Comparison of ENCODE assay signal across 9 mouse cellular contexts in genomic region chr13:90359861-90360601, GRCm38 (mm10).
A peak's percentile ranks its signal among the peaks of the same experiment; 100 is the strongest.
DNase-seq lines count a peak whose midpoint lies in the region; ATAC-seq and TF ChIP-seq lines count a peak whose summit lies in the region.
"Had no signal": no experiment of that assay in that cellular context is flagged by ENCODE, and none has a peak within 500 bp of the region (broad histone marks: within the 10 kb centered on the region; RNA-seq: fewer than 3 reads in every experiment).

No protein-coding gene starts in this region.

- H3K9ac ChIP-seq in CH12.LX (ENCODE audit: insufficient read depth, low read depth), result no peak overlapping the region; the same call in 1 of the 2 replicates
- no peak overlapping the region for H3K9ac ChIP-seq in heart, embryonic 15.5 days
- H3K9ac ChIP-seq in forebrain, postnatal 0 days, result no peak overlapping the region
- H3K9ac ChIP-seq in forebrain, embryonic 11.5 days (ENCODE audit: low read length), result no peak overlapping the region

- no peak for TF ChIP-seq RAD21 in CH12.LX (IDR thresholded peaks at IDR 0.05; ENCODE audit: low read depth, low read length)

- WGBS in heart, embryonic 15.5 days, result 19% methylated on average over 10 of the region's 10 CpGs
- WGBS in lung, adult 2 months, result 25% methylated on average over 10 of the region's 10 CpGs
- 70% methylated on average over 10 of the region's 10 CpGs for WGBS in forebrain, postnatal 0 days
- 79% methylated on average over 10 of the region's 10 CpGs for WGBS in forebrain, embryonic 11.5 days

- no peak for TF ChIP-seq CTCF in CH12.LX (conservative IDR thresholded peaks at IDR 0.05 in 1 of 2, IDR thresholded peaks at IDR 0.05 in 1 of 2; ENCODE audit: low read depth in 2 of 2, low read length in 2 of 2)
- no peak for TF ChIP-seq CTCF in lung, adult 2 months (IDR thresholded peaks at IDR 0.05; ENCODE audit: insufficient read depth, low read length)
- TF ChIP-seq CTCF in forebrain, postnatal 0 days (IDR thresholded peaks at IDR 0.05; ENCODE audit: low read depth), result no peak

- DNase-seq in CH12.LX (ENCODE audit: extremely low read depth) (no peak), adipocyte (ENCODE audit: low spot score) (peak; percentile 91)
- DNase-seq in lung, adult 2 months, result peak; percentile 18
- DNase-seq in forebrain, postnatal 0 days, result no peak
- no peak for DNase-seq in forebrain, embryonic 11.5 days (ENCODE audit: low spot score)
- DNase-seq: cerebellum, adult 9-10 months; layer of hippocampus, postnatal 36 days had no signal

- no peak for TF ChIP-seq POLR2A in CH12.LX (IDR thresholded peaks at IDR 0.05; ENCODE audit: low read depth, low read length)
- TF ChIP-seq POLR2A in lung, adult 2 months (IDR thresholded peaks at IDR 0.05; ENCODE audit: borderline replicate concordance, extremely low read depth, low read depth, low read length), result no peak

- no peaks in the 10 kb centered on the region for H3K4me1 ChIP-seq in CH12.LX (ENCODE audit: control insufficient read depth in 1 of 2, insufficient read depth in 2 of 2)
- peaks cover 13% of the 10 kb centered on the region for H3K4me1 ChIP-seq in heart, embryonic 15.5 days (replicated peaks)
- no peaks in the 10 kb centered on the region for H3K4me1 ChIP-seq in lung, adult 2 months (ENCODE audit: control insufficient read depth, insufficient read depth, low read length)
- no peaks in the 10 kb centered on the region for H3K4me1 ChIP-seq in forebrain, postnatal 0 days (ENCODE audit: insufficient read depth)
- no peaks in the 10 kb centered on the region for H3K4me1 ChIP-seq in forebrain, embryonic 11.5 days (replicated peaks; ENCODE audit: control insufficient read depth, insufficient read depth, low read length)

- TF ChIP-seq EP300 in CH12.LX (IDR thresholded peaks at IDR 0.05; ENCODE audit: low read length), result no peak

- peak; percentile 72 for ATAC-seq in heart, embryonic 15.5 days (replicated peaks; ENCODE audit: insufficient number of reproducible peaks, insufficient read depth, low FRiP score, low read depth)
- no peak for ATAC-seq in frontal cortex, adult (ENCODE audit: low TSS enrichment)
- no peak for ATAC-seq in forebrain, postnatal 0 days
- no peak for ATAC-seq in forebrain, embryonic 11.5 days (replicated peaks; ENCODE audit: low FRiP score)

- H3K79me2 ChIP-seq in CH12.LX (replicated peaks; ENCODE audit: control insufficient read depth, extremely low read depth, insufficient read depth, poor library complexity, severe bottlenecking), result no peaks in the 10 kb centered on the region

- H3K27ac ChIP-seq in CH12.LX (ENCODE audit: insufficient read depth, low read depth), result no peak overlapping the region
- H3K27ac ChIP-seq in heart, embryonic 15.5 days, result peak overlapping the region; percentile 79
- no peak overlapping the region for H3K27ac ChIP-seq in forebrain, postnatal 0 days (ENCODE audit: low read depth, low read length)
- no peak overlapping the region for H3K27ac ChIP-seq in forebrain, embryonic 11.5 days (ENCODE audit: low read depth, low read length)

- in situ Hi-C loops in CH12.LX (cut with MboI; ENCODE audit: low pct_ligation_motif_present, low pct_unique_long_range_greater_than_20kb, low sequenced_read_pairs), result no loop called here

- dilution Hi-C loops in CH12.LX (cut with MboI; ENCODE audit: extremely low pct_ligation_motif_present, extremely low pct_unique_long_range_greater_than_20kb, low sequenced_read_pairs), result no loop called here

- H3K9me3 ChIP-seq in CH12.LX (replicated peaks; ENCODE audit: low read length), result no peaks in the 10 kb centered on the region
- H3K9me3 ChIP-seq in heart, embryonic 15.5 days (replicated peaks), result no peaks in the 10 kb centered on the region
- no peaks in the 10 kb centered on the region for H3K9me3 ChIP-seq in forebrain, postnatal 0 days (ENCODE audit: low read length)
- no peaks in the 10 kb centered on the region for H3K9me3 ChIP-seq in forebrain, embryonic 11.5 days (ENCODE audit: control insufficient read depth, low read length)

- H3K36me3 ChIP-seq in CH12.LX (replicated peaks in 1 of 2; ENCODE audit: control insufficient read depth in 1 of 2, insufficient read depth in 1 of 2, low read length in 1 of 2), result no peaks in the 10 kb centered on the region
- no peaks in the 10 kb centered on the region for H3K36me3 ChIP-seq in heart, embryonic 15.5 days
- no peaks in the 10 kb centered on the region for H3K36me3 ChIP-seq in forebrain, postnatal 0 days (ENCODE audit: insufficient read depth)
- H3K36me3 ChIP-seq in forebrain, embryonic 11.5 days (ENCODE audit: control insufficient read depth, insufficient read depth, low read length), result no peaks in the 10 kb centered on the region

- H3K27me3 ChIP-seq in CH12.LX (replicated peaks), result no peaks in the 10 kb centered on the region
- no peaks in the 10 kb centered on the region for H3K27me3 ChIP-seq in heart, embryonic 15.5 days
- no peaks in the 10 kb centered on the region for H3K27me3 ChIP-seq in forebrain, postnatal 0 days (ENCODE audit: insufficient read depth, low read length)
- H3K27me3 ChIP-seq in forebrain, embryonic 11.5 days (ENCODE audit: control insufficient read depth, insufficient read depth, low read length), result no peaks in the 10 kb centered on the region

- peak overlapping the region; percentile 66 for H3K4me2 ChIP-seq in CH12.LX (ENCODE audit: insufficient read depth, low read depth, poor library complexity, severe bottlenecking)
- H3K4me2 ChIP-seq in heart, embryonic 15.5 days, result peak overlapping the region; percentile 42
- no peak overlapping the region for H3K4me2 ChIP-seq in forebrain, postnatal 0 days (ENCODE audit: low read depth)
- H3K4me2 ChIP-seq in forebrain, embryonic 11.5 days (ENCODE audit: low read depth, low read length, severe bottlenecking), result no peak overlapping the region

- no peak overlapping the region for H3K4me3 ChIP-seq in CH12.LX (replicated peaks in 1 of 3; ENCODE audit: low read depth in 2 of 3, low read length in 2 of 3, poor library complexity in 1 of 3)
- no peak overlapping the region for H3K4me3 ChIP-seq in heart, embryonic 15.5 days
- peak overlapping the region; percentile 19 for H3K4me3 ChIP-seq in lung, adult 2 months (replicated peaks; ENCODE audit: extremely low read depth, low read depth, low read length)
- no peak overlapping the region for H3K4me3 ChIP-seq in forebrain, postnatal 0 days (ENCODE audit: low read depth, low read length)
- no peak overlapping the region for H3K4me3 ChIP-seq in forebrain, embryonic 11.5 days (ENCODE audit: low read depth, low read length)

TF ChIP-seq in CH12.LX, 34 proteins besides CTCF, POLR2A, EP300 and RAD21:
- TF ChIP-seq ZNF384 (IDR thresholded peaks at IDR 0.05; ENCODE audit: low read depth, low read length), result 0 out of 2 replicates have a peak, but pooled peaks have one; percentile 17
- TF ChIP-seq UBTF (IDR thresholded peaks at IDR 0.05; ENCODE audit: low read depth, low read length), result no peak

Comparison
In these comparisons a context has a peak if more than half of its experiments do, and no peak if none do; other contexts are left out.
1. DNase-seq: peak in adipocyte (single experiment) and lung, adult 2 months (single experiment); none in CH12.LX (single experiment), forebrain, postnatal 0 days (single experiment) and forebrain, embryonic 11.5 days (single experiment).
2. H3K4me2 ChIP-seq: peak in CH12.LX (single experiment) and heart, embryonic 15.5 days (single experiment); none in forebrain, postnatal 0 days (single experiment) and forebrain, embryonic 11.5 days (single experiment).